11 mouse cellular contexts compared by ENCODE assay signal in genomic region chr7:65375176-65375575, GRCm38 (mm10).
A peak's percentile ranks its signal among the peaks of the same experiment; 100 is the strongest.
DNase-seq lines count a peak whose midpoint lies in the region; ATAC-seq lines count a peak whose summit lies in the region.
"Had no signal": no experiment of that assay in that cellular context is flagged by ENCODE, and none has a peak within 500 bp of the region (broad histone marks: within the 10 kb centered on the region; RNA-seq: fewer than 3 reads in every experiment).

No protein-coding gene starts in this region.

- no peak overlapping the region for H3K4me2 ChIP-seq in hindbrain, embryonic 15.5 days
- H3K4me2 ChIP-seq in hindbrain, embryonic 12.5 days (replicated peaks): no peak overlapping the region
- H3K4me2 ChIP-seq: forebrain, embryonic 12.5 days; liver, embryonic 13.5 days had no signal

- H3K36me3 ChIP-seq in hindbrain, embryonic 15.5 days: no peaks in the 10 kb centered on the region
- no peaks in the 10 kb centered on the region for H3K36me3 ChIP-seq in hindbrain, embryonic 12.5 days
- H3K36me3 ChIP-seq: forebrain, embryonic 12.5 days; liver, embryonic 13.5 days had no signal

- peaks cover 10% of the 10 kb centered on the region for H3K4me1 ChIP-seq in hindbrain, embryonic 15.5 days (replicated peaks)
- no peaks in the 10 kb centered on the region for H3K4me1 ChIP-seq in hindbrain, embryonic 12.5 days

- DNase-seq in heart, adult 8-10 months (ENCODE audit: low spot score): peak; percentile 77
- DNase-seq in kidney, adult 18-20 months: peak; percentile 33
- peak; percentile 71 for DNase-seq in lung, postnatal 14 days
- no peak for DNase-seq in right cerebral cortex, postnatal 25 days
- no peak for DNase-seq in yolk sac, embryonic 10.5 days (ENCODE audit: low spot score)
- DNase-seq in frontal cortex, postnatal 36 days (ENCODE audit: low spot score in 2 of 2): no peak
- DNase-seq: liver, embryonic 13.5 days had no signal

- no peak overlapping the region for H3K9ac ChIP-seq in hindbrain, embryonic 15.5 days
- H3K9ac ChIP-seq in hindbrain, embryonic 12.5 days: no peak overlapping the region
- H3K9ac ChIP-seq: forebrain, embryonic 12.5 days; liver, embryonic 13.5 days had no signal

- no peaks in the 10 kb centered on the region for H3K27me3 ChIP-seq in hindbrain, embryonic 15.5 days
- no peaks in the 10 kb centered on the region for H3K27me3 ChIP-seq in hindbrain, embryonic 12.5 days
- H3K27me3 ChIP-seq: forebrain, embryonic 12.5 days had no signal

- no peaks in the 10 kb centered on the region for H3K9me3 ChIP-seq in hindbrain, embryonic 15.5 days
- no peaks in the 10 kb centered on the region for H3K9me3 ChIP-seq in hindbrain, embryonic 12.5 days (replicated peaks)
- H3K9me3 ChIP-seq: forebrain, embryonic 12.5 days; liver, embryonic 13.5 days had no signal

- WGBS in hindbrain, embryonic 15.5 days: 64% methylated on average over 8 of the region's 8 CpGs
- 76% methylated on average over 8 of the region's 8 CpGs for WGBS in hindbrain, embryonic 12.5 days

- no peak for ATAC-seq in hindbrain, embryonic 15.5 days (ENCODE audit: low FRiP score, low read depth)
- no peak for ATAC-seq in hindbrain, embryonic 12.5 days (ENCODE audit: low FRiP score)
- ATAC-seq: intestine, embryonic 16.5 days had no signal

- H3K4me3 ChIP-seq in hindbrain, embryonic 15.5 days: no peak overlapping the region
- H3K4me3 ChIP-seq in hindbrain, embryonic 12.5 days: no peak overlapping the region
- H3K4me3 ChIP-seq: forebrain, embryonic 12.5 days; liver, embryonic 13.5 days had no signal

- peak overlapping the region; percentile 18; the same call in 1 of the 2 replicates for H3K27ac ChIP-seq in hindbrain, embryonic 15.5 days (replicated peaks)
- no peak overlapping the region for H3K27ac ChIP-seq in hindbrain, embryonic 12.5 days
- H3K27ac ChIP-seq: forebrain, embryonic 12.5 days; liver, embryonic 13.5 days had no signal

Comparison
In these comparisons a context has a peak if more than half of its experiments do, and no peak if none do; other contexts are left out.
1. DNase-seq: peak in heart, adult 8-10 months (single experiment), kidney, adult 18-20 months (single experiment) and lung, postnatal 14 days (single experiment); none in right cerebral cortex, postnatal 25 days (single experiment), yolk sac, embryonic 10.5 days (single experiment) and frontal cortex, postnatal 36 days (0 of 2).